Mouse (Mus musculus): ENCODE measurements around the gene Osbpl9.

DNA sequence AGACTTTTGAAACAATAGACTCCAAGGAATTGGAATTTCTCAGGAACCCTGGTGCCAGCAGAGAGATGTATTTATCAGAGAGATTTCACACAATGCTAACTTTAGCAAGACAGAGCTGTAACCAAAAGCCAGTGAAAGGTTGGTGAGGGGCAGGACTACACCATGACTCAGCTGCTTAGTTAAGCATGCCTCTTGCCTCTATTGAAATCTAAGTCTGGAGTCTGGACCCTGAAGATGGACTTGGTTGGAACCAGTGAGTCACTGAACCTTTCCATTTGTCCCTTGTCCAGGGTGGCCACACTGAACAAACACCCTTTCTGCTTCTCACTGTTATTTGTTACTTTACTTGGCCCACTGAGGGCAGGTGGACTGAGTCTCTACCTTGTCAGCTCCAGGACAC lies 26.4 kb downstream of the Osbpl9 start:
- TF ChIP-seq POLR2A (IDR thresholded peaks at IDR 0.05; ENCODE audit: low read depth, low read length) (no peak), CTCF (IDR thresholded peaks at IDR 0.05; ENCODE audit: extremely low read depth, insufficient read depth, insufficient read length, insufficient replicate concordance) (no peak)

Data from spleen, adult 2 months (tissue).